Mouse (Mus musculus) cerebral cortex, adult 2 months (tissue): ENCODE data around the gene Uso1.

Experiments used
- WGBS: fragments of 180-500 bp; shearing (Covaris S2); methylation state at CpG from one replicate; pipeline ENCODE4 v1.1.7; 2018; 5-methylcytosine and 5-hydroxymethylcytosine counted together

Gene Uso1

GRCm38 (mm10) chr5:92196895-92197811 lies 59.4 kb downstream of the Uso1 start:
- 81% methylated on average over 15 of the region's 15 CpGs for WGBS

GRCm38 (mm10) chr5:92198266-92198665 lies 60.5 kb downstream of the Uso1 start:
- WGBS: 79% methylated on average over 8 of the region's 8 CpGs

GRCm38 (mm10) chr5:92204162-92205036 lies 66.7 kb downstream of the Uso1 start:
- 93% methylated on average over 6 of the region's 6 CpGs for WGBS

GRCm38 (mm10) chr5:92205184-92205583 lies 67.4 kb downstream of the Uso1 start:
- WGBS: 93% methylated on average over 7 of the region's 7 CpGs

GRCm38 (mm10) chr5:92205706-92206105 lies 68.0 kb downstream of the Uso1 start:
- 60% methylated on average over 5 of the region's 5 CpGs for WGBS

GRCm38 (mm10) chr5:92206121-92206520 lies 68.4 kb downstream of the Uso1 start:
- 83% methylated on average over 6 of the region's 6 CpGs for WGBS

GRCm38 (mm10) chr5:92210205-92210604 lies 72.5 kb downstream of the Uso1 start:
- 83% methylated on average over 8 of the region's 8 CpGs for WGBS

- WGBS: 90% methylated on average over 4 of the region's 4 CpGs
Measured at GRCm38 (mm10) chr5:92212231-92212630, 74.5 kb downstream of the Uso1 start.

- 93% methylated on average over 4 of the region's 4 CpGs for WGBS
Measured at GRCm38 (mm10) chr5:92215308-92215707, 77.6 kb downstream of the Uso1 start, which contains the start of gene U90926. TSS of gene U90926 (minus strand) at chr5:92215408.

GRCm38 (mm10) chr5:92218915-92219793 lies 81.4 kb downstream of the Uso1 start:
- WGBS: 42% methylated on average over 17 of the region's 17 CpGs

GRCm38 (mm10) chr5:92219826-92220225 lies 82.1 kb downstream of the Uso1 start:
- 68% methylated on average over 6 of the region's 6 CpGs for WGBS

- WGBS: 91% methylated on average over 8 of the region's 8 CpGs
Measured at GRCm38 (mm10) chr5:92220287-92220902, 82.7 kb downstream of the Uso1 start.

GRCm38 (mm10) chr5:92227782-92228181 lies 90.0 kb downstream of the Uso1 start:
- 69% methylated on average over 7 of the region's 7 CpGs for WGBS

- 39% methylated on average over 10 of the region's 10 CpGs for WGBS
Measured at GRCm38 (mm10) chr5:92228776-92229175, 91.0 kb downstream of the Uso1 start.

- WGBS: 91% methylated on average over 3 of the region's 3 CpGs
Measured at GRCm38 (mm10) chr5:92229514-92229913, 91.8 kb downstream of the Uso1 start.

- 93% methylated on average over 11 of the region's 11 CpGs for WGBS
Measured at GRCm38 (mm10) chr5:92230306-92230705, 92.6 kb downstream of the Uso1 start.

GRCm38 (mm10) chr5:92231836-92232235 lies 94.1 kb downstream of the Uso1 start:
- WGBS: 85% methylated on average over 10 of the region's 10 CpGs

- WGBS: 94% methylated on average over 4 of the region's 4 CpGs
Measured at GRCm38 (mm10) chr5:92233366-92233765, 95.6 kb downstream of the Uso1 start.

- 68% methylated on average over 5 of the region's 5 CpGs for WGBS
Measured at GRCm38 (mm10) chr5:92234939-92235557, 97.3 kb downstream of the Uso1 start.
